Mouse (Mus musculus) limb, embryonic 12.5 days (tissue): ENCODE data around the gene Cops7a. TPM values are rescaled to one million over a fixed set of nuclear protein-coding genes. Genes with fewer than 3 reads are reported as not detected.
A peak's percentile ranks its signal among the peaks of the same experiment; 100 is the strongest.

Experiments
- ATAC-seq: fragments of 200-750 bp; cut with Nextera tagmentation; 2 replicates; pipeline ENCODE4 v1.8.0; 2017; ENCODE audit warnings: low read depth, moderate TSS enrichment; ENCODE audit not compliant: insufficient number of reproducible peaks, insufficient read depth, low FRiP score, low TSS enrichment
- H3K27ac ChIP-seq: fragments of 300-500 bp; sonication (generic); 2 replicates; pipeline ENCODE4 v1.5.1; 2016; ENCODE audit warnings: mild to moderate bottlenecking, moderate library complexity
- H3K27me3 ChIP-seq: fragments of 300-500 bp; sonication (generic); 2 replicates; pipeline ENCODE4 v1.6.1; 2016; ENCODE audit warnings: mild to moderate bottlenecking, moderate library complexity
- H3K36me3 ChIP-seq: fragments of 300-500 bp; sonication (generic); 2 replicates; pipeline ENCODE4 v1.6.1; 2016; ENCODE audit warnings: mild to moderate bottlenecking, moderate library complexity
- H3K4me1 ChIP-seq: fragments of 300-500 bp; sonication (generic); replicated peaks from 2 replicates; pipeline ENCODE4 v1.6.1; 2016
- H3K4me2 ChIP-seq: fragments of 300-500 bp; sonication (generic); 2 replicates; pipeline ENCODE4 v1.6.1; 2016; ENCODE audit warnings: mild to moderate bottlenecking, moderate library complexity
- H3K4me3 ChIP-seq: fragments of 300-500 bp; sonication (generic); replicated peaks from 2 replicates; pipeline ENCODE4 v1.5.1; 2016; ENCODE audit warnings: mild to moderate bottlenecking
- H3K9ac ChIP-seq: fragments of 300-500 bp; sonication (generic); replicated peaks from 2 replicates; pipeline ENCODE4 v1.6.1; 2016; ENCODE audit warnings: mild to moderate bottlenecking, moderate library complexity
- H3K9me3 ChIP-seq: fragments of 300-500 bp; sonication (generic); 2 replicates; pipeline ENCODE4 v1.6.1; 2016; ENCODE audit warnings: mild to moderate bottlenecking, moderate library complexity
- WGBS: fragments of 180-500 bp; shearing (Covaris S2); methylation state at CpG from one replicate; pipeline ENCODE4 v1.1.7; 2016; 5-methylcytosine and 5-hydroxymethylcytosine counted together
- polyA plus RNA-seq: library from polyadenylated mRNA; unstranded; fragments of >200 nt; fragmentation: Nextera tagmentation; extraction: Ambion mirVana; gene quantifications from 2 replicates; pipeline ENCODE4 v1.2.1, GENCODE M21; 2016

The Cops7a gene
- 114 and 124 TPM in 2 replicates for polyA plus RNA-seq

GRCm38 (mm10) chr6:124965088-124965719, at the start of gene Cops7a:
Cops7a (minus strand) TSS chr6:124965538.
- Histone ChIP-seq H3K27me3 (no peaks in the 10 kb centered on the region), H3K9me3 (0 out of 2 replicates have a peak, but pooled peaks cover 4% of the 10 kb centered on the region), H3K4me1 (peaks cover 14% of the 10 kb centered on the region), H3K4me3 (peak within 1 kb of the TSS; percentile 73), H3K27ac (peak within 1 kb of the TSS; percentile 91), H3K9ac (peak within 1 kb of the TSS; percentile 89), H3K4me2 (peak within 1 kb of the TSS; percentile 92), H3K36me3 (peaks cover 39% of the 10 kb centered on the region)
- 1% methylated on average over 67 of the region's 68 CpGs for WGBS
- ATAC-seq: peak; percentile 92

DNA sequence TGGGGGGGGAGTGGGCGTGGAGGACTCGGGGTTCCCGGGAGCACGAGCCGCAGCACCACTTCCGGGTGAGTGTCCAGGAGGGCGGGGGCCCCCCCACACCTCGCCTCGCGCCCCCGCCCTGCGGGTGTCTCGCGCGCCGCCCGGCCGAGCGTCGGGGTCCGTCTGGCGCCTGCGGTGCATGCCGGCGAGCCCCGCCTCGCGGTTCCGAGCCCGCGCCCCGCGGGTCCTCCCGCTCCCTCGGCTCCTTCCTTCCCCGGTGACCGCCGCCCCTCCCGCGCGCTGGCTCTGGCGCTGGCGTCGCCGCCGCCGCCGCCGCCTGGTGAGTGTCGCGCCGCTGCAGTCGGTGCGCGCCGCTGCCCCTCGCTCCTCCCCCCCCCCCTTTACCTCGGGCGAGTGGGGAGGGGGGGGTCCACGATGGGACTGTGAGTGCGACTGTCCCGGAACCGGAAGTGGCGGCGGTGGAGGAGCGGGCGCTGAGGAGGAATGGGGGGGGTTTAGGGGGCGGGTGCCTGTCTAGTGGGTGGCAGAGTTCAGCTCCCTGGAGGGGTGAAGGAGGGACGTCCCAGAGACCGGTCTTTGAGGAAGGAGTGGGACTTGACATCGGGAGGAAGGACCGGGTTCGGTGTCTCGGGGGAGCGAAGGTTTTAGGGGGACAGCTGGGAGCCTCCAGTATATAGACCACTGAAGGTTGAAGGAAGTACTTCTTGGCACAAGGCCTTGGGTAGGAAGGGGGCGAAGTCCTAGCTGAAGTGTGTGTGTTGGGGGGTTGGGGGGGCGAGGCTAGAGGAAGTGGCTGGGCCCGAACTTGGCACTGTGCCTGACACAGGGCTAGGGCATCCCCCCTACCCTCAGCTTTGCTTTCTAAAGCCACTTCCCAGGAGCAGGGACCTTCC, 44.1 kb upstream of the Cops7a start:
- ATAC-seq: peak; percentile 77
- peak overlapping the region; percentile 99 for H3K27ac ChIP-seq

GRCm38 (mm10) chr6:125009129-125009180, 43.6 kb upstream of the Cops7a start, which contains the start of gene Zfp384:
Zfp384 (plus strand) TSS chr6:125009145.
- Histone ChIP-seq H3K4me3 (peak within 1 kb of the TSS; percentile 95), H3K36me3 (peaks cover 31% of the 10 kb centered on the region), H3K27me3 (peaks cover 5% of the 10 kb centered on the region), H3K9me3 (no peaks in the 10 kb centered on the region), H3K27ac (peak within 1 kb of the TSS; percentile 99), H3K4me2 (peak within 1 kb of the TSS; percentile 85), H3K4me1 (peaks cover 29% of the 10 kb centered on the region), H3K9ac (peak within 1 kb of the TSS; percentile 98)
- no CpG with 5 or more reads among the region's 3 CpGs for WGBS
- ATAC-seq: no peak

More for the DNA sequence above, 44.1 kb upstream of the Cops7a start:
- peak overlapping the region; percentile 85 for H3K4me2 ChIP-seq
- WGBS: 2% methylated on average over 47 of the region's 78 CpGs
- H3K27me3 ChIP-seq: 0 out of 2 replicates have a peak, but pooled peaks cover under 1% of the 10 kb centered on the region
- no peaks in the 10 kb centered on the region for H3K9me3 ChIP-seq
- peaks cover 35% of the 10 kb centered on the region for H3K36me3 ChIP-seq
- H3K9ac ChIP-seq: peak overlapping the region; percentile 98
- H3K4me3 ChIP-seq: peak overlapping the region; percentile 95
- peaks cover 25% of the 10 kb centered on the region for H3K4me1 ChIP-seq

DNA sequence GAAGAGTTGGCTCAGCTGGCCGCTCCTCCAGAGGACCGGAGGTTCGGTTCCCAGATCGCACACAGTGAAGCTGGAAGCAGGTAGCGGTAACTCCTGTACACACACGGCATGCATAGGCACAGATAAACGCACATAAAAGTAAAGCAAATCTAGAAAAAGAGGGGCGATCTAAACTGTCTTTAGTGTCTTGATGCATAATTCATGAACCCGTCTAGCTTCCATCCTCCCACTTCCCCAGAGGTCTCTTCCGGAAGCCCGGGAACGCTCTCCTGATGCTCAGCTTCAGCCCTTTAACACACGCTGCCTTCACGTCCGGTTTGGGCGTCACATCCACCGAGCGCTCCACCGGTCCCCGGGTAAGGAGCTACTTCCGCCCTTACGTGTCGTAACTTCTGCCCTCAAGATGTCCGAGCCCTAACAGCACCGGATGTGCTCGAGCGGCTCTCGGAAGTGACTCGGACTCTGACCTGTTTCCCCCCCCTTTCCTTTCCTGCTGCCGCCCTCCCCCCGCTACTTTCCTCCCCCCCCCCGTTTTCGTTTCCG, 43.3 kb upstream of the Cops7a start:
- Histone ChIP-seq H3K36me3 (peaks cover 28% of the 10 kb centered on the region), H3K4me1 (peaks cover 32% of the 10 kb centered on the region), H3K27ac (peak overlapping the region; percentile 99), H3K4me3 (peak overlapping the region; percentile 95), H3K9me3 (no peaks in the 10 kb centered on the region), H3K4me2 (peak overlapping the region; percentile 85), H3K9ac (peak overlapping the region; percentile 98), H3K27me3 (peaks cover 8% of the 10 kb centered on the region)
- ATAC-seq: peak; percentile 98
- under 1% methylated on average over 30 of the region's 34 CpGs for WGBS

GRCm38 (mm10) chr6:125008060-125008459, 42.7 kb upstream of the Cops7a start:
- Histone ChIP-seq H3K4me1 (peaks cover 34% of the 10 kb centered on the region), H3K27ac (peak overlapping the region; percentile 85), H3K4me3 (peak overlapping the region; percentile 95), H3K4me2 (peak overlapping the region; percentile 85), H3K9ac (peak overlapping the region; percentile 98; the same call in 1 of the 2 replicates), H3K9me3 (no peaks in the 10 kb centered on the region), H3K27me3 (peaks cover 13% of the 10 kb centered on the region), H3K36me3 (peaks cover 23% of the 10 kb centered on the region)
- 44% methylated on average over 13 of the region's 13 CpGs for WGBS
- ATAC-seq: no peak; the same call in 1 of the 2 replicates

DNA sequence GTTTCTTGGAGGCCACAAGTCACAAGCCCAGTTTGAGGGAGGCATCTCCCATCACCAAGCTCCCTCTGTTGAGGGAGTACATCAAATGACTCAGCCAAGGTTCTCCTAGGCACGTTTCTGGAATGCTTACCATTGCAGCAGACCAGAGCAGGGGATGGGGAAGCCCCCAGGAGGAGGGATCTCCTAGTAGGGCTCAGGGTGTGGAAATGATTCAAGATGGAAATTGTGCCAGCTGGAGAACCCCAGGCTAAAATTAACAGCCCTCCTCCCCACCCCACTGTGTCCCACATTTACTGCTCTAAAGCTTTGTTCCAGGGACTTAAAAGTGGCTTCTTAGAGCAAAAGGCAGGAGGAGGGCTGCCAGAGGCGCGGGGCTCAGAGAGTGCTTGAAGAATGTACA, 39.7 kb upstream of the Cops7a start:
- Histone ChIP-seq H3K4me3 (no peak overlapping the region), H3K4me2 (no peak overlapping the region), H3K27ac (no peak overlapping the region), H3K27me3 (peaks cover 43% of the 10 kb centered on the region), H3K9me3 (no peaks in the 10 kb centered on the region), H3K36me3 (no peaks in the 10 kb centered on the region), H3K4me1 (peaks cover 20% of the 10 kb centered on the region), H3K9ac (no peak overlapping the region)
- 30% methylated on average over 3 of the region's 3 CpGs for WGBS
- no peak for ATAC-seq

- Histone ChIP-seq H3K9ac (no peak overlapping the region), H3K4me2 (no peak overlapping the region), H3K4me3 (no peak overlapping the region), H3K36me3 (no peaks in the 10 kb centered on the region), H3K4me1 (peaks cover 18% of the 10 kb centered on the region), H3K9me3 (no peaks in the 10 kb centered on the region), H3K27ac (no peak overlapping the region), H3K27me3 (peaks cover 56% of the 10 kb centered on the region)
- 34% methylated on average over 3 of the region's 3 CpGs for WGBS
- ATAC-seq: no peak
These were observed 38.4 kb upstream of the Cops7a start for GRCm38 (mm10) chr6:125003706-125004105.

- 26% methylated on average over 10 of the region's 10 CpGs for WGBS
- Histone ChIP-seq H3K36me3 (no peaks in the 10 kb centered on the region), H3K9me3 (no peaks in the 10 kb centered on the region), H3K4me3 (no peak overlapping the region), H3K4me1 (peaks cover 28% of the 10 kb centered on the region), H3K4me2 (no peak overlapping the region), H3K27ac (no peak overlapping the region), H3K9ac (no peak overlapping the region), H3K27me3 (peaks cover 96% of the 10 kb centered on the region)
- ATAC-seq: no peak
These were observed 34.2 kb upstream of the Cops7a start for GRCm38 (mm10) chr6:124999546-124999945.

DNA sequence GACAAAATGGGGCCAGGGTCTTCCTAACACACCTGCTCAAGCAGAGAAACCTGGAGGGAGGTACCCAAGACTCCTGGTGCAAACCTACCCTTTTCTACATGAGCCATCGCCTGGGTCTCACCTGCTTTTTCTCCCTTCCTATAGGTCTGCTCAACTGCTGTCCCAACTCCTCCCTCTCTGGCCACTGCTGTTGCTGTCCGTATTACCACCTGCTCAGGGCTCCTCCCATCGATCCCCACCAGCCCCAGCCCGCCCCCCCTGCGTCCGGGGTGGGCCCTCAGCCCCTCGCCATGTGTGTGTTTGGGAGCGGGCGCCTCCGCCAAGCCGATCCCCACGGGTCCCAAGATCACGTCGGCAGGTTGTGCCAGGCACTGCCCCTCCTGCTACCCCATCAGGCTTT, 33.8 kb upstream of the Cops7a start:
- peaks cover 97% of the 10 kb centered on the region for H3K27me3 ChIP-seq
- H3K36me3 ChIP-seq: no peaks in the 10 kb centered on the region
- ATAC-seq: no peak
- H3K9me3 ChIP-seq: no peaks in the 10 kb centered on the region
- H3K4me2 ChIP-seq: no peak overlapping the region
- H3K9ac ChIP-seq: no peak overlapping the region
- 24% methylated on average over 14 of the region's 14 CpGs for WGBS
- H3K4me1 ChIP-seq: peaks cover 26% of the 10 kb centered on the region
- H3K27ac ChIP-seq: no peak overlapping the region
- no peak overlapping the region for H3K4me3 ChIP-seq

- Histone ChIP-seq H3K9ac (no peak overlapping the region), H3K36me3 (no peaks in the 10 kb centered on the region), H3K4me3 (peak overlapping the region; percentile 66), H3K27ac (no peak overlapping the region), H3K4me1 (peaks cover 19% of the 10 kb centered on the region), H3K27me3 (peaks cover 98% of the 10 kb centered on the region), H3K9me3 (no peaks in the 10 kb centered on the region), H3K4me2 (peak overlapping the region; percentile 97)
- ATAC-seq: no peak
- 6% methylated on average over 8 of the region's 8 CpGs for WGBS
These were observed 32.7 kb upstream of the Cops7a start for GRCm38 (mm10) chr6:124998066-124998465.
